Mouse (Mus musculus): ENCODE measurements at regions not wholly inside any gene's neighbourhood (a gene's known extent, or its start where the extent isn't known, plus 50 kb on each side); places are given as distances from the start of the nearest gene placed in this dataset.

GRCm38 (mm10) chr11:71871297-71871696 lies 121.6 kb downstream of the Wscd1 start:
- TF ChIP-seq CTCF (IDR thresholded peaks at IDR 0.05; ENCODE audit: borderline replicate concordance, extremely low read depth, insufficient read depth, insufficient read length) (no peak), POLR2A (IDR thresholded peaks at IDR 0.05; ENCODE audit: borderline replicate concordance, extremely low read depth, insufficient read depth, insufficient read length, poor library complexity, severe bottlenecking) (no peak)

Data from brain, embryonic 14.5 days (tissue).